9 mouse cellular contexts compared by ENCODE assay signal in genomic region chr4:138723493-138724281, GRCm38 (mm10). TPM values are rescaled to one million over a fixed set of nuclear protein-coding genes. Genes with fewer than 3 reads are reported as not detected.
DNase-seq lines count a peak whose midpoint lies in the region.
"Had no signal": no experiment of that assay in that cellular context is flagged by ENCODE, and none has a peak within 500 bp of the region (broad histone marks: within the 10 kb centered on the region; RNA-seq: fewer than 3 reads in every experiment).

No protein-coding gene starts in this region.

- DNase-seq in lung, adult 18-20 months: peak; percentile 33 to 57
- DNase-seq in lung, postnatal 4 days: no peak
- DNase-seq in heart, adult 8-10 months (ENCODE audit: low spot score): peak; percentile 14
- peak; percentile 64 for DNase-seq in kidney, adult 18-20 months
- peak; percentile 83 for DNase-seq in right cerebral cortex, postnatal 25 days
- DNase-seq in ovary, adult 18-20 months (ENCODE audit: low spot score): no peak
- no peak for DNase-seq in embryo, embryonic 10 days (ENCODE audit: low spot score)
- no peak for DNase-seq in cerebellum, adult 8-10 months

RNA-seq across cellular contexts. Expression of gene Pla2g2c, which starts 0.9 kb away (rescaled TPM):
- under 1 TPM in 2 of 4 experiments, not detected in 2; 0.17 to 0.19 TPM for total RNA-seq in heart, adult 8-10 months (2022)
- total RNA-seq: neutrophil, adult 5-6 weeks had no signal

RNA-seq across cellular contexts. Expression of gene Ubxn10, which starts 13.3 kb away (rescaled TPM):
- 1 to 10 TPM; 2.3 to 3.3 (median 2.8) TPM for total RNA-seq in heart, adult 8-10 months (2022)
- total RNA-seq: neutrophil, adult 5-6 weeks had no signal

RNA-seq across cellular contexts. Expression of gene Pla2g2f, which starts 33.7 kb away (rescaled TPM):
- under 1 TPM; 0.34 to 0.63 (median 0.55) TPM for total RNA-seq in heart, adult 8-10 months (2022)
- total RNA-seq: neutrophil, adult 5-6 weeks had no signal

RNA-seq across cellular contexts. Expression of gene Pla2g2d, which starts 51.8 kb away (rescaled TPM):
- total RNA-seq in heart, adult 8-10 months (2022): 1 to 10 TPM in 2 of 4 experiments, under 1 TPM in 1, not detected in 1; 0.44 to 1.9 (median 1.2) TPM
- total RNA-seq: neutrophil, adult 5-6 weeks had no signal

Comparison
In these comparisons a context has a peak if more than half of its experiments do, and no peak if none do; other contexts are left out.
1. DNase-seq: peak in lung, adult 18-20 months (2 of 2), heart, adult 8-10 months (single experiment), kidney, adult 18-20 months (single experiment) and right cerebral cortex, postnatal 25 days (single experiment); none in lung, postnatal 4 days (0 of 2), ovary, adult 18-20 months (single experiment), embryo, embryonic 10 days (single experiment) and cerebellum, adult 8-10 months (single experiment).